Mouse (Mus musculus): ENCODE results near the gene Ank.

DNA sequence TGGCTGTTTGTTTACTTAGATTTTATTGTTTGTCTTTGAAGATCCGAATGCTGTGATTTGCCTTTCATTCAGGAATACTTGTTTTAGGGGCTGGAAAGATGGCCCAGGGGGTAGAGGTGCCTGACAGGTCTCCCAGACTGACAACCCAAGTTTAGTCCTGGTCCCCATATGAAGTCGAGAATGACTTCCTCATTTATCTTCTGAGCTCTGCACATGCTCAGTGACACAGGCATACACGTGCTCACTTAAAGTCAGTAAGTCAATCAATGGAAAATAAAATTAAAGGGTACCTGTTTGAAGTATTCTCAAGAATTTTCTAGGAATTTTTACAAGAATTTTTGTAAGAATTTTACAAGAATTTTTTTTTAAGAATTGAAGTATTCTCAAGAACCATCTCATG, 66.6 kb downstream of the Ank start:
- TF ChIP-seq CTCF (IDR thresholded peaks at IDR 0.05; ENCODE audit: control insufficient read depth, insufficient read depth, low read length) = no peak
- TF ChIP-seq POLR2A (IDR thresholded peaks at IDR 0.05; ENCODE audit: borderline replicate concordance, control insufficient read depth, low read depth, low read length) = no peak
